Mouse (Mus musculus) c-Kit-positive CD71-positive TER-119-negative erythroid progenitor cells, embryonic 14.5 days (primary cell): Measurements from ENCODE around the gene Hc.
A peak's percentile ranks its signal among the peaks of the same experiment; 100 is the strongest.

Source experiments
- DNase-seq: peaks from one replicate; pipeline ENCODE4 v3.0.0-alpha.2; 2013; ENCODE audit warnings: low read depth

Hc gene

DNA sequence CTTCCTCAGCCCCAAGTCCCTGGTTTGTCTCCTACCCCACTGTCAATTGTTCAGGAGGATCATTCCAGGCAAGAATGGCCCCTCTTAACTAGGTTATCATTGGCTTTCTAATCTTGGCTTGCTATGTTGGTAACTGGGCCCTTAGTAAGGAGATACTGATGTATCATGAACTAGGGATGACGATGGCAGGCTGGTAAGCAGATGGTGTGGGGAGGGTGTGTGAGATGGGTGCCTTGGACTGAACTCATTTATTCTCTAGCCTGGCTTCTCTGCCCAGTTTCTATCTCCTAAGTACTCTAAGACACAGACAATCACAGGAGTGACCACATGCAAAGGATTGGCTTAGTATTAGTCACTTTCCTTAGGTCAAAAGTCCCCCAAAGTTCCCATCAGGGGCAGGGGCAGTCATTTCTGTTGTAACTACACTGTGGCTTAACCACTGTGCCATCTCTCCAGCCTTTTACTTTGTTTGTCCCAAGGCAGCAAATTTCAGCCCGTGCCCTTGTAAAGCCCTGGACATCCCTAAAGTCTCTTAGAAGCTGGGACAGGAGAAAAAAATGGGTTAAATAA lies 107.6 kb downstream of the Hc start:
- no peak for DNase-seq

DNA sequence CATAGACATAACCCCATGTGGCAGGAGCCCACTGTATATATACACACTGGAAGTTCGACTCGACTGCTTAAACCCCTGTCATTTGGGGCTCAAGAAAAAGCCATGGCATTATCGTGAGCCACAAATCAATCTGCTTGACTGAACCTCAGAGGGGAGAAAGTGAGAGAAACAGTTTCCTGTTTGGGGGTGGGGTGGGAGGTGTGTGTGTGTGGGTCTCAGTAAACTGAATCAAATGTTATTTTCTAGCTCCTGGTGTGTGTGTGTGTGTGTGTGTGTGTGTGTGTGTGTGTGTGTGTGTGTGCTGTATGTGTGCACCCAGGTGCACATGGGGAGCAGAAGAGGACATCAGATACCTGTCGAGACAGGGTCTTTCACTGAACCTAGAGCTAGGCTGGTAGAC lies 108.2 kb downstream of the Hc start:
- DNase-seq = no peak

DNA sequence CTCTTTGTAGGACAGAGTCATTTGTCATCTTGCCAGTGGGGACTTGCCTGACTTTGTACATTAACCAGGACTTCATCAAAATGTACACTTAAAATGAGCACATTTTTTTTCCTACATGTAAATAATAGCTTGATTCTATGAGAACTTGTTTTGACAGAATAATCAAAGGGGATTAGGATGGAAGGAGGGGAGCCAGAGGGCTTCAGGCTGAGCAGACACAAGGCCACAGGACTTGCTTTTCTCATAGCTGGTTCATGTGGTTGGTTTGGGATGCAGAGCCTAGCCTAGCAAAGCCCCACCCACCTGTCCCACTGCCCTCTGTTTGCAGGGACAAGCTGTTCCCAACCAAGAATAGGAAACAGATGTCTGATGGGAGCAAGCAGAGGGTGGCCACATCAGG lies 109.8 kb downstream of the Hc start:
- DNase-seq = no peak

DNA sequence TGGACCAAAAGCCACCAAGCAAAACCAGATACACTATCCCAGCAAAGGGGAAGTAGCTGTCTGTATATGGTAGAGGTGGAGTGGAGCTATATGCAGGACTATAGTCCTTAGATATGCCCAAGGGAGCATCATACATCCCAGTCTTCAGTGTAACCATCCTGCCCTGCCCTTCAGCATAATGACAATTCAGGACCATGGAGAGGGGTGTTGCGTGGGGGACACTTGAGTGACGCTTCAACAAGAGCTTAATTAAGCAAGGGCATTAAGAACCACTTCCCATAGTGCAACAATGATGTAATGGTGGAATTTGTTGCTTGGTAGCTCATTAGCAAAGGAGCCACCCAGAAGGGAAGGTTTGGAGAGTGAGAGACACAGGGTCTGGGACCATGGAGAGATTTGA lies 112.6 kb downstream of the Hc start:
- peak; percentile 35 for DNase-seq

DNA sequence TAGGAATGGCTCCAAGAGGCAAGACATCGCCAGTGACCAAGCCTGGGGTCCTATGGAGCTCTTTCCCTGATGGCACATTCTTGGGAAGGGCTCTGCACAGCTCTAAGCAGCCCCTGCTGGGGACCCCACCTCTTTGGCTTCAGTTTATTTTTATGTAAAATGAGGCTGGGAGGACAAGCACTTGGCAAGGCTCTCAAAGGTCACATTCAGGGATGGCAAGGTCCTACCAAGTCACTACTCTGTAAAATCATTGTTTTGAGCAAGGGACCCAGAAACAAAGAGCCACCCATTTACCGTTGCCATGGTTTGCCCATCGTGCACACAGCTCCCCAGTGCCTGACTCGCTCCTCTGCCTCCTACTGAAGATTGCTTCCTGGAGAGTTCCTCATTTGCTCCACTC lies 115.2 kb downstream of the Hc start:
- no peak for DNase-seq

DNA sequence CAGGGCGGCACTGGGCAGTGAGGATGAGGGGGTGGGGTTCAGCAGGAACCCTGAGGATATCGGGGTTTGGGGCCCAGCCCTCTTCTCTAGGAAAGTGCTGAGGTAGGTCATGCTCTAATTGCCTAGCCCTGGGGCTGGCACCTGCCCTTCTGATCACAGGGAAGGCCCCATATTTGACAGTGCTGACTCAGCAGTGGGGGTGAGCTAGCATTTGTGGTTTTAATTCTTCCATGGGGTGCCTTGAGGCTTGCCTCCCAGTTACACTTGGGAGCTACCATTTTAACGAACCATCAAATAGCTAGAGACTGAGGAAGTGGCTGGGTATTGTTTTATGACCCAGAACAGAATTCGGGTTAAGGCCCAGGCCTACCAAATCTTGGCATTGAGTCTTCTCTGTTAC lies 115.7 kb downstream of the Hc start:
- no peak for DNase-seq

DNA sequence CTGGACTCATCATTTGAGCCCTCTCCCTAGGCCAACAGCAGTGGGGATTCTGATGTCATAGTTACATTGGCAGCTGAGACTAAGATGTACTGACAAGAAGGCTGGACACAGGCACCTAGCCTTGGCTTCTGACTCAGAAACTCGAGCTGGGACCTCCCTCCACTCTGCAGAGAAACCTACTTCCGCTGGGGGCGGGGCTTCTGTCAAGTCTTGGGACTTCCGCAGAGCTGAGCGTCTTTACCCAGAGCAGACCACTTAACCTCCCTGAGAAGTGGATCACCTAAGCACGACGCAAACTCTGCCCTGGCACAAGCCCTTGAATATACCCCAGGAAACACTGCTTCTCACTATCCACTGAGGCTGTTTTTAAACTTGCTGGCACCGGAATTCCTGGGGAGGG lies 116.5 kb downstream of the Hc start:
- peak; percentile 14 for DNase-seq

DNA sequence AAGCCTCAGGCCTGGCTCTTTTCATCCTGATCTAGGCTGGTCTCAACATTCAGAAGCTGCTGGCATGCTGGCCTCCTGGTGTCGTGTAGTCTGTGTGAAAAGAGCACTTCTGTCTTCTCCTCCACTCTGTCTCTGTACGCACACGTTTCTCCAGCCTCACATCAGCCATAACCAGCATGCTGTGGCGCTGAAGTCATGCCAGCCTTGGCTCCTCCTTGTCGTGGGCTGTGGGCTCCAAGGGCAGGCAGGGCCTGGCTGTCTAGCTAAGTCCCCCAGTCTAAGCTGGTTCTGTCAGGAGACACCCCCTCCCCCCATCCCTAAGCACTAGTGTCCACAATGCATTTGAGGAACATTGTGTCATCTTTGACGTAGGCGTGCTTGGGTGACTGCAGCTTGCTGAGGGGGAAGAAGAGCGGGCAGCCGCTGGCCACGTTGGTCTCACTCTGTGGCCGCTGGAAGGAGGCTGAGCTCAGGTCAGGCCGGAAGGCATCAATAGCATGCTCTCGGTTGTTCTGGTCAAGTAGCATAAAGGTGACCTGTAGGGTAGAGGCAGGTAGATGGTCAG lies 117.6 kb downstream of the Hc start:
- DNase-seq = no peak

DNA sequence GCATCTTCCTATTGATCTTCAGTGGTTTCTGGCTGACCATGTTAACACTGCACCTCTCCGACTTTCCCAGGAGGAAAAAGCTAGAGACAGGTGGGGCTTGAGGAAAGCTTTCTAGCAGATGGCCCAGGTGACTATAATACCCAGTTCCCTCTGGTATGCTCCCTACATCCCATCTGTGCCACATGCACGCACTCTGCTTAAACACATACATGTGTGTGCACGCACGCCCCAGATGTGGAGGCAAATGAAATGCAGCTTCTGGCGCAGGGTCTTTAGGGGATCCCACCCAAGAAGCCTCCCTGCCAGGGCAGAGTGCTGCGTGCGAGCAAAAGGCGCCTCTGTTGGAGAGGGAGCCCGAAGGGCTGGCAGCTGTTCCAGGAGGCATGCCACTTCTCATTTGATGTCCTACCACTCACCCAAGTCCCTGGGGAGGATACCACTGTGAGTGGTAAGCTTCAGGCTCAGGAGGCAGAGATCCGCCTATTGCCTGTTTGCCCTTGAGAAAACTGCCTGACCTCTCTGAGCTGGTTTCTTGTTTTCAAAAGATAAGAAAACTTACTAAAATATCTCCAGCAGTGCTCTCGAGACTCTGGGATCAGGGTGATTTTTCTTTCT lies 120.1 kb downstream of the Hc start:
- DNase-seq = no peak

DNA sequence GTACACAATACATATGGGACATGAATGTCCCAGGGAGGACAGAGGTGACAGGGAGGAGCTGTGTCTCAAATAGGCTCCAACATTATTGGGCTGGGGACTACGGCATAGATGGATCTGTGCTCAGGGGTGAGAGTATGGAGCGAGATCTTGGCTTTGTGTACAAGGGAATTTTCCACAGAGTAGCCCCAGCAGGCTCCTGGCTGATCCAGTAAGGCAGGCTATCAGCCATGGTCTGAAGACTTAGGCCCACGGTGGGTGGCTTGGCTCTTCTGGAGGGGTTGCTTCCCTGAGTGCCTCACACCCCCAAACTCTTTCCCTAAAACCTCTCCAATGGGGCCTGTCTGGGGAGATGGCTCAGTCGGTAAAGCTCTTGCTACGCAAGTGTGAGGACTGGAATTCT lies 121.0 kb downstream of the Hc start:
- no peak for DNase-seq

DNA sequence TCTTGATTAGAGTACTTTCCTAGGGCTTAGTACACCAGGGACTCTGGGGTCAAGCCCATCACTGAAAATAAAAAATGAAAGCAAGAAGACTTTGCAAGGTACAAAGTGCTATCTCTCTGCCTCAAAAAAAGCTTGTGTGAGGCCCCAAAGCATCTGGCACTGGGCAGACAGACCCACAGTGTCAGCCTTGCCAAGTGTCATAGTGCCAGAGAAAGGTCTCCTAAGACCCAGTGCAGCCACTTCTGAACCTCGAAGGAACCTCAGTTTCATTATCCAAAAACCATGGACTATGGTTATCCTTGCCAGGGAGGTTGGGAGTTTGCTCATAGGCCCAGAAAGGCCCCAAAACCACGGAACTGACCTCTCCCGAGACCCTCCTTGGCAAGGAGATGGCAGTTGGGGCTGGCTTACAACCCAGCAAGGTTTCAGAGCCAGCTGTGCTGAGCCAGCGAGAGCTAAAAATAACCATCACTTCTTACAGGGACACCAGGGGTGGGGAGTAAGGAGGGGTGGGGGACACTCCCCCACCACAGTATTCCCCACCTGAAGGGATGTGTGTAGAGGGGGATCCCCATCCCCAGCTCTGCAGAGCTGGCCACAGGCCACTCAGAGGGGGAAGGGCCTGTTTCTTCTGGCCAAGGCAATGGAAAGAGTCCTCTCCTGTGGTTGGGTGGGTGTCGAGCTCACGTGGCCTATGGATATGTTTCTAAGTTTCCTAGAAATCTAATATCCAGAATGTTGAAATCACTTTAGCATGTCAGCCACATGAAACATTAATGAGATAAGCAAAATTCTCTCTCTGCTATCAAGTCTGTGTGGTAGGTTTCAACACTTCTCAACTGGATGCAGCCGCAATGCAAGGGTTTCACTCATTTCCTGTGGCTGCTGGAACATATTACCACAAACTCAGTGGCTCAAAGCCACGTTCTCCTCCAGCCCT lies 122.7 kb downstream of the Hc start:
- DNase-seq = no peak

DNA sequence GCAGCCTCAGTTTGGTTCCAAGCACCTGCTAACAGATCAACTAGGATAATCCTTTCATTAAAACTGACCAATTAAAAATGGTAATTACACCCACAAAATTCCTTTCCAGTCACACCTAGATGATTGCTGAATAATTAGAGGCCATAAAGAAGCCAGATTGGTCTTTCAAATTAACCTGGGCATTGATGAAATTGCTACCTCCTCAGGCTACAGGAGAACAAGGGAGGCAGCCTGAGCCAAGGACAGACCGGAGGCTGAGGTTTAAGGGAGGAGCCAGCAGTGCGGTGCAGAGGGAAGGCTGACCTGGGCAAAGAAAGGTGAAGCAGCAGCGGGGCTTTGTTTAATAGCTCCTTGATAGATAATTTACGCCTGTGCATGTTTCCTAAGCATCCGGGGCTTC lies 123.8 kb downstream of the Hc start:
- DNase-seq = no peak
